Mouse (Mus musculus): ENCODE results near the gene Ccdc152. TPM values are rescaled to one million over a fixed set of nuclear protein-coding genes. Genes with fewer than 3 reads are reported as not detected.

The Ccdc152 gene
- polyA plus RNA-seq (2015; fragmentation: Nextera tagmentation; extraction: Ambion mirVana) = not detected in 2 replicates

DNA sequence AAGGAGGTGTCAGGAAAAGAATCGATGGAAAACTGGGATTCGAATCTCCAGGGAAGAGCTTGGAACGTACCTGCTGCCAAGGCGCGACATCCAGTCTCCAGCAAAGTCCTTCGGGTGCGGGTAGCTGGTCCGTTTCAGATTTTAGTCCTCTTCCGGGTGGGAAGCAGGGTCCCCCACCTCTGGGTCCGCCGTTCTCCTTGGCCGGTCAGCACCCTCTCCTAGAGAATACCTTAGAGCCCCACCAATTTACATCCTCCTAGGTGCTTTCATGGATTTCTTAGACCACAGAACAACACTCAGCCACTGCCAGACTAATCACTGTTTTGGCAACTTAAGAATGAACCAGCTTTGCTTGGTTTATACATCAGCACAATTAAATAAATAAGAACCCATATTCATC lies at the start of gene Ccdc152:
Gene Ccdc152, minus strand, starts transcription at position 101 of the 400 bp plus-strand sequence.
- H3K4me2 ChIP-seq = no peak within 1 kb of the TSS
- no peak for ATAC-seq (ENCODE audit: low FRiP score, low read depth)
- no peaks in the 10 kb centered on the region for H3K36me3 ChIP-seq
- no peaks in the 10 kb centered on the region for H3K9me3 ChIP-seq
- no peak within 1 kb of the TSS for H3K27ac ChIP-seq (replicated peaks)
- H3K27me3 ChIP-seq = no peaks in the 10 kb centered on the region
- H3K4me3 ChIP-seq = no peak within 1 kb of the TSS
- H3K9ac ChIP-seq = no peak within 1 kb of the TSS
- no peaks in the 10 kb centered on the region for H3K4me1 ChIP-seq (replicated peaks)
- 94% methylated on average over 12 of the region's 12 CpGs for WGBS

DNA sequence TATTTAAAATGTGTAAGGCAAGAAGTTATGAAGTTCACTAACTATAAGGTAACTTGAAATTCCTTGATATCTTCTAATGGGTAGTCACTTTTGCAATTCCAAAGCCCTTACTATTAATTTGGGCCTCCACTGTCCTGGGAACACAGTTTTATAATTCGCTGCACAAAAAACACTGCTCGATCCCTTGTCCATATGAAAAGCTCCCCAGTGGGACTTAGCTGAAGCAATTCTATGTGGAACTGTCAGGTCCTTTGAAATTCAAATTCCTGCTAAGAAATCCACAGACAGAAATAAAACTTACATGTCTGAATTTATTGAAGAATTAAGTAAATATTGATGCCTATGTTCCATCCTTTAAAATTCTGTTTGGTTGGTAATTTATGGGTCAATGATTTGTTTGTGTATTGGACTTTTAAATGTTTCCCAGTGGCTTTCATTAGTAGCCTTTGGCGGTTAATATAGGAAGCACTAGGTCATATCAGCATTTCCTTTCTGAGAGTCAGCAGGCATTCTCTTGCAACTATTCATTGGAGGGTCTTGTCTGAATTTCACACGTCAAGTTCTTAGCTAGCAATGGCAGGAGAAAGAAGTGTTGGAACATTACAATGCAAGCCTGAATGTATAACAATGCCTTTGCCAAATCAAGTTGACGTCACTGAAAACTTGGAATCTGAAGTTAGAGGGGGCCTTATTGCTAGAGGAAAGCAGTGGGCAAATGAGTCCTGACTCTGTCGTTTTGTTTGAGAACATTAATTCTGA lies 46.2 kb upstream of the Ccdc152 start:
- WGBS = 31% methylated on average over 6 of the region's 6 CpGs
- H3K4me1 ChIP-seq (replicated peaks) = no peaks in the 10 kb centered on the region

DNA sequence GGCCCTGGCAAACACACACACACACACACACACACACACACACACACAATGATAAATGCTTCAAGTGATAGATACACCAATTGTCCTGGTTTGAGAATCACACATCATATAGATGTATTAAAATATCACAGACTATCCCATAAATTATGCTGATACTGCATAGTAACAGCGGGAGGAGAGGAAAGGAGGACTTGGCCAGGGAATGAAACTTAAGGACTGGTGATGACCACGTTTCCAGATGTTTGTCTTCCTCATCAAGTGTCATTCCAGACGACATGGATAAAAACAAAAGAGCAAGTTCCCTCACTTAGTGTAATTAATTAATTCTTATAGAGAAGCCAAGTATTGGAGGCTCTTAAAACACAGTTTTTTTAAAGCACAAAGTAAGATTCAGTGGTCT lies 43.4 kb upstream of the Ccdc152 start:
- Histone ChIP-seq H3K36me3 (no peaks in the 10 kb centered on the region), H3K9ac (no peak overlapping the region), H3K4me3 (no peak overlapping the region), H3K27me3 (no peaks in the 10 kb centered on the region), H3K4me1 (replicated peaks) (no peaks in the 10 kb centered on the region), H3K4me2 (no peak overlapping the region), H3K27ac (replicated peaks) (no peak overlapping the region), H3K9me3 (no peaks in the 10 kb centered on the region)
- ATAC-seq (ENCODE audit: low FRiP score, low read depth) = no peak
- WGBS = 85% methylated on average over 3 of the region's 3 CpGs

More for the DNA sequence above, 46.2 kb upstream of the Ccdc152 start:
- H3K27ac ChIP-seq (replicated peaks) = no peak overlapping the region
- H3K9me3 ChIP-seq = no peaks in the 10 kb centered on the region
- no peak overlapping the region for H3K4me3 ChIP-seq
- no peak overlapping the region for H3K4me2 ChIP-seq
- no peaks in the 10 kb centered on the region for H3K27me3 ChIP-seq
- no peak overlapping the region for H3K9ac ChIP-seq
- no peak for ATAC-seq (ENCODE audit: low FRiP score, low read depth)
- H3K36me3 ChIP-seq = no peaks in the 10 kb centered on the region

DNA sequence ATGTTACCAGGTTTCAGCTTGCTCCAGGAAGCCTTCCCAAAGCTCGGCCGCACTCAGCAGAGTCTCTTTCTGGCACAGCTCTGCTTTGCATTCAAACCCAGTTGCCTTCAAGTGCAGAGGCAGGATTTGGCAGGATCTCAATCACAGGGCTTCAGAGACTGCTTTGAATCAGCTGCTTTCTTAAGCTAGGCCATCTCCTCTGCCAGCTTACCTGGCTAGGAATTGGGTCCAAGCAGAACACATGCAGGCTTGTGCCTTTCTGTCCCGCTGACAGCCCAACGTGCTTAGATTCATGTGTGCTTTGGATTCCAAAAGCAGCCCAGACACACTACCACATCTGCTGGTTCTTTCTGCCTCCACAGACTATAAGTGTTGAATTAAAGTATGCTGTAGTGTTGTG lies 41.2 kb upstream of the Ccdc152 start:
- Histone ChIP-seq H3K27ac (replicated peaks) (0 out of 2 replicates have a peak overlapping the region, but pooled peaks have one; percentile 3), H3K4me3 (no peak overlapping the region), H3K27me3 (no peaks in the 10 kb centered on the region), H3K9ac (no peak overlapping the region), H3K4me1 (replicated peaks) (no peaks in the 10 kb centered on the region), H3K4me2 (no peak overlapping the region), H3K9me3 (no peaks in the 10 kb centered on the region), H3K36me3 (no peaks in the 10 kb centered on the region)
- ATAC-seq (ENCODE audit: low FRiP score, low read depth) = peak; percentile 79
- 72% methylated on average over 4 of the region's 4 CpGs for WGBS

DNA sequence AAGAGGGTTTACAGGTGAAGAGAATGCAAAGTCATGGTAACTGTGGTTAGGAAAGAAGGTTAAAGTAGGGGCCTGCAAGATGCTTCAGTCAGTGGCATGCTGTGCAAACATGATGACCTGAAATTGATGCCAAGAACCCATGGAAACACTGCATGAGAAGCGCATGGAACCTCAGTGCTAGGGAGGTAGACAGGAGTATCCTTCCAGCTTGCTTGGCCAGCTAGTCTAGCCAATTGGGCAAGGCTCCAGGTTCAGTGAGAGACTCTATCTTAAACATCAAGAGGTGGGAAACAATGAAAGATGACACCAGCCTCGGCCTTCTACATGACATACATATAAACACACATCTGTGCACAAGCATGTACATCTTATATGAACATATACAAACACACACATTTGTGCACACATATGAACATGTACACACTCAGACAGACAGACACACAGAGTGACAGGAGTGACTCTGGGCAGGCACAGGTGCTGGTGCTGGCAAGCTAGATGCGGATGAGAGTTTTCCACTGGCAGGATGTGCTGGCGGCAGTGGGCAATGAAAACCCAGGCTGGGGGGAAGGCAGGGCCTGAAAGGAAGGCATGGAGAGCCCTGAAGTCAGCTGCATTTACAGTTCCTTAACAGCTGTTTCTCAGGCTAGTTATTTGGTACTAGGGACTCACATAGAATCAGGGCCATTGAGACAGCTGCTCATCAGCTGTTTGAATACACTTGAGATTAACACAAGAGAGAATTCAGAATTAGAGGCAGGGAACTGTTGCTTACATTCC lies 38.7 kb upstream of the Ccdc152 start:
- no peak for ATAC-seq (ENCODE audit: low FRiP score, low read depth)
- no peaks in the 10 kb centered on the region for H3K4me1 ChIP-seq (replicated peaks)
- no peak overlapping the region for H3K4me3 ChIP-seq
- no peak overlapping the region for H3K9ac ChIP-seq
- H3K27ac ChIP-seq (replicated peaks) = no peak overlapping the region
- WGBS = 74% methylated on average over 4 of the region's 4 CpGs
- H3K4me2 ChIP-seq = no peak overlapping the region
- H3K27me3 ChIP-seq = no peaks in the 10 kb centered on the region
- no peaks in the 10 kb centered on the region for H3K9me3 ChIP-seq
- no peaks in the 10 kb centered on the region for H3K36me3 ChIP-seq

DNA sequence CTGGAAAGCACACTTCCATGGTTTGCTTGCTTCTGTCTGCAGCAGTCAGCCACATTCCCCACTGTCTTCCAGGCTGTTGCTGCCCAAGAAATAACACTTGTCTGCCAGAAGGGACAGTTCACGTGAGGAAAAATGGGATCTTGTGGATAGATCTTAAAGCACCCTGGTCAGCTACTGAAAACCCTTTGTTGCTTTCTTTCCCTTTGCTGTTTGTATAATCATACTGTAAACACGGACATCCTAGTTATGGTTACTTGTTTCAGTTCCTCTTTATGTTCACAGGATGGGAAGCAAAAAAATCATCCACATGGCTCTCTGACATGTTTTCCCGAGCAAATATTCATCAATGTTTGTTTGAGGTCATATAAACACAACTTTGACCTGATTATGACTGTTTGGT lies 36.5 kb upstream of the Ccdc152 start:
- WGBS = 81% methylated on average over 3 of the region's 3 CpGs

DNA sequence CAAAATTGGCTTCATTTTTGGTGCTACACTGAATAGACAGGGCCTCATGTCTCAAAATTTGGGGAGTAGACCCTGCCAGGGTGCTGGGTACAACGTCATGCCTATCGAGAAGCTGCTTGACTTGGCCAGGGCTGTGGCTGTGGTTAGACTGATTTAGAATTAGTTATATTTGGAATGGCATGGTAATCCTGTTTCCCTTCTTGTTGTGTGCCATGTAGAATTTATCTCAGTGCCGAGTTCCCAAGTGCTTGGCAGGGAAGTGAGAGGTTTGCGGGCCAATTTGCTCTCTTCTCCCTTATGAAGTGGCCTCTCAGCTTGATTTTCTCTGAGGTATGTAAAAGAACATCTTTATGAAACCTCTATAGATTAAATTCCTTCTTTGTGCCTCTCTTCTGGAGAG lies 29.2 kb upstream of the Ccdc152 start:
- Histone ChIP-seq H3K4me3 (no peak overlapping the region), H3K4me2 (no peak overlapping the region), H3K27me3 (no peaks in the 10 kb centered on the region), H3K4me1 (replicated peaks) (no peaks in the 10 kb centered on the region), H3K36me3 (no peaks in the 10 kb centered on the region), H3K27ac (replicated peaks) (no peak overlapping the region), H3K9me3 (no peaks in the 10 kb centered on the region), H3K9ac (no peak overlapping the region)
- 92% methylated on average over 4 of the region's 4 CpGs for WGBS
- no peak for ATAC-seq (ENCODE audit: low FRiP score, low read depth)

More for the DNA sequence above, 36.5 kb upstream of the Ccdc152 start:
- ATAC-seq (ENCODE audit: low FRiP score, low read depth) = no peak
- Histone ChIP-seq H3K4me1 (replicated peaks) (no peaks in the 10 kb centered on the region), H3K4me3 (no peak overlapping the region), H3K36me3 (no peaks in the 10 kb centered on the region), H3K27me3 (no peaks in the 10 kb centered on the region), H3K27ac (replicated peaks) (no peak overlapping the region), H3K9me3 (no peaks in the 10 kb centered on the region), H3K4me2 (no peak overlapping the region), H3K9ac (no peak overlapping the region)

DNA sequence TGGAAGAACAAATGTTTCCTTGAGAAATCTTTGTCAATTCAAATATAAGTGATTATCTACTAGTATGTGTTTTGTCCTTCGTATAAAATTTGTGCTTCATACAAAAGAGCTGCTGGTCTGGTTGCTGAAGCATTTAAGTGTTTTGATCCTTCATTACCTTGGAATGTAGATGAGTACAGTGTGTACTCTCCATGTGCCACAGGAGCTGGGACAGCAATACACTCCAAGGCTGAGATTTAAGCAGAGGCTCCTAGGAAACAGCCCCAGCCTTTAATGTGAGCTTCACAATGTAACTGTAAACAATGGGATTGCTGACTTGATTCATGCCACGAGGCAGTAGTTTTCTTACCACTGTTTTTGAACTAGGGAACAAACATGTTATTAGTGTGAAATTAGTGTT lies 28.5 kb upstream of the Ccdc152 start:
- no peak for ATAC-seq (ENCODE audit: low FRiP score, low read depth)
- Histone ChIP-seq H3K4me2 (no peak overlapping the region), H3K9me3 (no peaks in the 10 kb centered on the region), H3K4me3 (no peak overlapping the region), H3K36me3 (no peaks in the 10 kb centered on the region), H3K9ac (no peak overlapping the region), H3K27ac (replicated peaks) (no peak overlapping the region), H3K4me1 (replicated peaks) (no peaks in the 10 kb centered on the region), H3K27me3 (no peaks in the 10 kb centered on the region)
- WGBS = 63% methylated on average over 2 of the region's 2 CpGs

DNA sequence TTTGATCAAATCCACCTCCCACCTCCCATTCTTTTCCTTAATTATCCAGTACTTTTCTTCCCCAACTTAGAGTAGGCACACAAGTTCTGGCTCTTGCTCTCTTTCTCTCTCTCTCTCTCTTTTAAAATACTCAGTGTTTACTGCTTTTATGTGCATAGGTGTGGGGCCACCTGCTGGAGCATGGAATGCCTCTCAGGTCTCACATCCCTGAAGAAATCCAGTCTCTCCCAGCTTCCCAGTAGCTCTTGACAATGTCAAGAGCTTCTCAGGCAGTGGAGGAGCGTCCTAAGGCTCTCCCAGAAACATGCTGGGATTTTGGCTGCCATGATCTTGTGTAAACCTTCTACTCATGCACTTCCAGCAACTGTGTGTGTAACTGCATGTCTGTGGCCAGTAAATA lies 27.0 kb upstream of the Ccdc152 start:
- Histone ChIP-seq H3K36me3 (no peaks in the 10 kb centered on the region), H3K27ac (replicated peaks) (no peak overlapping the region), H3K27me3 (no peaks in the 10 kb centered on the region), H3K4me3 (no peak overlapping the region), H3K9me3 (no peaks in the 10 kb centered on the region), H3K9ac (no peak overlapping the region), H3K4me1 (replicated peaks) (no peaks in the 10 kb centered on the region), H3K4me2 (no peak overlapping the region)
- WGBS = 71% methylated on average over 1 of the region's 1 CpGs
- ATAC-seq (ENCODE audit: low FRiP score, low read depth) = no peak

DNA sequence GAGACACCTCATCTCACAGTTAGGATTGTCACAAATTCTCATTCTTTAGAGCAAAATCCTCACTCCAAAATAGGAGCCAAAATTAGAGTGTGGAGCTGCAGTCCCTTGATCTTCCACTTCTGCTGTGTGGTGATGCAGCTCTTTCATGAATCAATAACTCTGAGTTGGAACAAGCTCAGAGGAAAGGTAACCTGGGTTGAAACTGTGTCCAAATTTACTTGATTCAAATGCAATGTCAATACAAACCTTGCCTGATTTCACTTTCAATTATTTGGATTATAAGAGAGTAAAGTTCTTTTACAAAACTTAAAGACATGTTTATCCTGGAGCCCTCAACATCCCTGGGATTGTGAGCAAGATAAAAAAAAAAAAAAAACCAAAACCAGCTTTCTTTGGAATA lies 19.7 kb upstream of the Ccdc152 start:
- Histone ChIP-seq H3K27ac (replicated peaks) (no peak overlapping the region), H3K4me1 (replicated peaks) (no peaks in the 10 kb centered on the region), H3K36me3 (no peaks in the 10 kb centered on the region), H3K4me2 (no peak overlapping the region), H3K27me3 (no peaks in the 10 kb centered on the region), H3K4me3 (no peak overlapping the region), H3K9ac (no peak overlapping the region), H3K9me3 (no peaks in the 10 kb centered on the region)
- no peak for ATAC-seq (ENCODE audit: low FRiP score, low read depth)

DNA sequence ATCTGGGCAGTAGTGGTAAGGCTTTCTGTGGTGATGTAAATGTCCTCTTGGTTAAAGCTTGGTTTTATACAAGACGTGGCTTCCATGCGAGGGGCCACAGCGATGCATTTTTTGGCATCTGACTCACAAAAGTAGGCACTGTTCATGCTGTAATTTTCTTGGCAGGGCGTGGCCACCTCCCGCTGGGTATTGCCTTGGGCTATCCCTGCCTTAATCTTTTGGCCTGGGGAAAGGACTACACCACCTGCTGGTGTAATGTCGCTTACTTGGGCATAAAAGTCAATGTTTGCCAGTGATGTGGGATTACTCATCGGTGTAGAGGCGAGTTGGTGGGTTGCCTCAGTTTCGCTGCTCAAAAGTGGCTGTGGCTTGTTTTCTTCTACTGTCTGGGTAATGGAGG lies 16.6 kb upstream of the Ccdc152 start:
- Histone ChIP-seq H3K27ac (replicated peaks) (no peak overlapping the region), H3K9ac (no peak overlapping the region), H3K4me1 (replicated peaks) (no peaks in the 10 kb centered on the region), H3K27me3 (no peaks in the 10 kb centered on the region), H3K36me3 (no peaks in the 10 kb centered on the region), H3K4me3 (no peak overlapping the region), H3K9me3 (no peaks in the 10 kb centered on the region), H3K4me2 (no peak overlapping the region)
- ATAC-seq (ENCODE audit: low FRiP score, low read depth) = no peak
- 83% methylated on average over 9 of the region's 9 CpGs for WGBS

DNA sequence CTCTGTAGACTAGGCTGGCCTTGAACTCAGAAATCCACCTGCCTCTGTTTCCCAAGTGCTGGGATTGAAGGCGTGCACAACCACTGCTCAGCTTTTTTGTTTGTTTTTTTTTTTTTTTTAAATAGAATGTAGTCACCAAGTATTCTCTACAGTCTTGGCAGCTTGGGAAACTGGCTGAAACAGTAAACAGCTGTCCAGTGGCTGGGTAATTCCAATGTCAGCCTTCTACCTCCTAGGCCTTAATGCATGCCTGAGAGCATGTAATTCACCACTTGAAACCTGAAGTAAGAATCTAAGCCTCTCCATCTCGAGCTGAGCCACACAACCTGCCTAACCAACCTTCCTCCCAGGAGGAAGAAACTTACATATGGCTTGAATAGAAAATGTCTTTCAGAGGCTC lies 13.3 kb upstream of the Ccdc152 start:
- no peaks in the 10 kb centered on the region for H3K27me3 ChIP-seq
- WGBS = 79% methylated on average over 2 of the region's 2 CpGs
- H3K4me3 ChIP-seq = no peak overlapping the region
- no peak overlapping the region for H3K4me2 ChIP-seq
- no peak overlapping the region for H3K27ac ChIP-seq (replicated peaks)
- H3K36me3 ChIP-seq = no peaks in the 10 kb centered on the region
- ATAC-seq (ENCODE audit: low FRiP score, low read depth) = no peak
- no peaks in the 10 kb centered on the region for H3K4me1 ChIP-seq (replicated peaks)
- no peaks in the 10 kb centered on the region for H3K9me3 ChIP-seq
- H3K9ac ChIP-seq = no peak overlapping the region
